Mouse (Mus musculus) forebrain, embryonic 10.5 days (tissue): ENCODE measurements at regions not wholly inside any gene's neighbourhood (a gene's known extent, or its start where the extent isn't known, plus 50 kb on each side); places are given as distances from the start of the nearest gene placed in this dataset.

Experiments
- DNase-seq: peaks from one replicate; pipeline ENCODE4 v3.0.0-alpha.2; 2017; ENCODE audit warnings: low spot score; ENCODE audit errors: extremely low spot score
- H3K27ac ChIP-seq: fragments of 300-500 bp; sonication (generic); 2 replicates; pipeline ENCODE4 v1.5.1; 2016; ENCODE audit warnings: mild to moderate bottlenecking
- H3K27me3 ChIP-seq: fragments of 300-500 bp; sonication (generic); 2 replicates; pipeline ENCODE4 v1.6.1; 2016; ENCODE audit warnings: mild to moderate bottlenecking; ENCODE audit not compliant: poor library complexity, severe bottlenecking
- H3K36me3 ChIP-seq: fragments of 300-500 bp; sonication (generic); replicated peaks from 2 replicates; pipeline ENCODE4 v1.6.1; 2016; ENCODE audit warnings: mild to moderate bottlenecking, moderate library complexity
- H3K4me1 ChIP-seq: fragments of 300-500 bp; sonication (generic); 2 replicates; pipeline ENCODE4 v1.6.1; 2016
- H3K4me3 ChIP-seq: fragments of 300-500 bp; sonication (generic); 2 replicates; pipeline ENCODE4 v1.5.1; 2016; ENCODE audit warnings: mild to moderate bottlenecking, moderate library complexity
- H3K9me3 ChIP-seq: fragments of 300-500 bp; sonication (generic); 2 replicates; pipeline ENCODE4 v1.6.1; 2016; ENCODE audit warnings: mild to moderate bottlenecking, moderate library complexity
- WGBS: fragments of 180-500 bp; shearing (Covaris S2); methylation state at CpG from one replicate; pipeline ENCODE4 v1.1.7; 2016; 5-methylcytosine and 5-hydroxymethylcytosine counted together

- Histone ChIP-seq H3K9me3 (peaks cover 6% of the 10 kb centered on the region), H3K36me3 (no peaks in the 10 kb centered on the region), H3K4me1 (peaks cover 32% of the 10 kb centered on the region), H3K27me3 (peaks cover 74% of the 10 kb centered on the region), H3K4me3 (peak overlapping the region; percentile 24; the same call in 1 of the 2 replicates), H3K27ac (peak overlapping the region; percentile 79)
- 44% methylated on average over 4 of the region's 4 CpGs for WGBS
- DNase-seq, result peak; percentile 37
Measured at GRCm38 (mm10) chr1:41166787-41167420, 361.5 kb downstream of the Tmem182 start.

GRCm38 (mm10) chr1:41186991-41187390, 381.6 kb downstream of the Tmem182 start:
- DNase-seq, result no peak
- Histone ChIP-seq H3K36me3 (no peaks in the 10 kb centered on the region), H3K27ac (no peak overlapping the region), H3K4me3 (no peak overlapping the region), H3K9me3 (no peaks in the 10 kb centered on the region), H3K27me3 (peaks cover 61% of the 10 kb centered on the region), H3K4me1 (peaks cover 13% of the 10 kb centered on the region)
- WGBS, result 93% methylated on average over 6 of the region's 6 CpGs

- no peak for DNase-seq
- 89% methylated on average over 2 of the region's 2 CpGs for WGBS
- Histone ChIP-seq H3K4me3 (no peak overlapping the region), H3K9me3 (no peaks in the 10 kb centered on the region), H3K36me3 (no peaks in the 10 kb centered on the region), H3K4me1 (no peaks in the 10 kb centered on the region), H3K27ac (no peak overlapping the region), H3K27me3 (no peaks in the 10 kb centered on the region)
Measured at GRCm38 (mm10) chr1:41212876-41213275, 407.5 kb downstream of the Tmem182 start.

GRCm38 (mm10) chr1:41225851-41226250, 420.4 kb downstream of the Tmem182 start:
- no peaks in the 10 kb centered on the region for H3K4me1 ChIP-seq
- no peaks in the 10 kb centered on the region for H3K27me3 ChIP-seq
- WGBS, result 98% methylated on average over 1 of the region's 1 CpGs
- no peak overlapping the region for H3K27ac ChIP-seq
- H3K4me3 ChIP-seq, result no peak overlapping the region
- H3K9me3 ChIP-seq, result no peaks in the 10 kb centered on the region
- H3K36me3 ChIP-seq, result no peaks in the 10 kb centered on the region
- DNase-seq, result no peak

- H3K36me3 ChIP-seq, result no peaks in the 10 kb centered on the region
- no peak for DNase-seq
- 93% methylated on average over 7 of the region's 7 CpGs for WGBS
- H3K27me3 ChIP-seq, result no peaks in the 10 kb centered on the region
- H3K27ac ChIP-seq, result no peak overlapping the region
- no peak overlapping the region for H3K4me3 ChIP-seq
- H3K9me3 ChIP-seq, result no peaks in the 10 kb centered on the region
- no peaks in the 10 kb centered on the region for H3K4me1 ChIP-seq
Measured at GRCm38 (mm10) chr1:41235335-41235734, 429.9 kb downstream of the Tmem182 start.

- no peaks in the 10 kb centered on the region for H3K27me3 ChIP-seq
- DNase-seq, result no peak
- WGBS, result 81% methylated on average over 6 of the region's 6 CpGs
- H3K4me1 ChIP-seq, result no peaks in the 10 kb centered on the region; the same call in 1 of the 2 replicates
- H3K36me3 ChIP-seq, result no peaks in the 10 kb centered on the region
- H3K9me3 ChIP-seq, result no peaks in the 10 kb centered on the region
- no peak overlapping the region for H3K4me3 ChIP-seq
- no peak overlapping the region for H3K27ac ChIP-seq
Measured at GRCm38 (mm10) chr1:41243000-41243399, 437.6 kb downstream of the Tmem182 start.

GRCm38 (mm10) chr1:41244627-41245026, 439.2 kb downstream of the Tmem182 start:
- H3K36me3 ChIP-seq, result no peaks in the 10 kb centered on the region
- no peaks in the 10 kb centered on the region for H3K9me3 ChIP-seq
- no peaks in the 10 kb centered on the region; the same call in 1 of the 2 replicates for H3K4me1 ChIP-seq
- H3K4me3 ChIP-seq, result no peak overlapping the region
- H3K27ac ChIP-seq, result no peak overlapping the region
- H3K27me3 ChIP-seq, result no peaks in the 10 kb centered on the region
- no peak for DNase-seq
- 96% methylated on average over 12 of the region's 12 CpGs for WGBS

GRCm38 (mm10) chr1:41264214-41264613, 458.8 kb downstream of the Tmem182 start:
- Histone ChIP-seq H3K36me3 (no peaks in the 10 kb centered on the region), H3K4me1 (peaks cover 4% of the 10 kb centered on the region; the same call in 1 of the 2 replicates), H3K27ac (no peak overlapping the region), H3K4me3 (no peak overlapping the region), H3K27me3 (no peaks in the 10 kb centered on the region; the same call in 1 of the 2 replicates), H3K9me3 (no peaks in the 10 kb centered on the region)
- no peak for DNase-seq
- 34% methylated on average over 10 of the region's 10 CpGs for WGBS

GRCm38 (mm10) chr1:41271111-41271730, 465.8 kb downstream of the Tmem182 start:
- peak; percentile 36 for DNase-seq
- WGBS, result 25% methylated on average over 4 of the region's 4 CpGs
- no peaks in the 10 kb centered on the region for H3K9me3 ChIP-seq

GRCm38 (mm10) chr1:41274573-41275270, 469.3 kb downstream of the Tmem182 start:
- 3% methylated on average over 10 of the region's 10 CpGs for WGBS
- H3K27ac ChIP-seq, result peak overlapping the region; percentile 87
- peak overlapping the region; percentile 41 for H3K4me3 ChIP-seq
- peaks cover 78% of the 10 kb centered on the region for H3K4me1 ChIP-seq
- peaks cover 19% of the 10 kb centered on the region for H3K27me3 ChIP-seq
- no peaks in the 10 kb centered on the region for H3K9me3 ChIP-seq
- DNase-seq, result peak; percentile 57
- H3K36me3 ChIP-seq, result no peaks in the 10 kb centered on the region

More at GRCm38 (mm10) chr1:41271111-41271730, 465.8 kb downstream of the Tmem182 start:
- H3K27me3 ChIP-seq, result peaks cover 10% of the 10 kb centered on the region
- H3K36me3 ChIP-seq, result no peaks in the 10 kb centered on the region
- peaks cover 69% of the 10 kb centered on the region for H3K4me1 ChIP-seq
- no peak overlapping the region for H3K4me3 ChIP-seq
- H3K27ac ChIP-seq, result peak overlapping the region; percentile 72

- Histone ChIP-seq H3K9me3 (0 out of 2 replicates have a peak, but pooled peaks cover 4% of the 10 kb centered on the region), H3K36me3 (no peaks in the 10 kb centered on the region), H3K27me3 (peaks cover 19% of the 10 kb centered on the region), H3K4me3 (peak overlapping the region; percentile 41), H3K27ac (peak overlapping the region; percentile 87), H3K4me1 (peaks cover 73% of the 10 kb centered on the region)
- 0% methylated on average over 8 of the region's 8 CpGs for WGBS
- peak; percentile 64 for DNase-seq
Measured at GRCm38 (mm10) chr1:41275271-41275624, 469.8 kb downstream of the Tmem182 start.

- H3K4me3 ChIP-seq, result peak overlapping the region; percentile 41
- 13% methylated on average over 6 of the region's 6 CpGs for WGBS
- 0 out of 2 replicates have a peak, but pooled peaks cover 4% of the 10 kb centered on the region for H3K9me3 ChIP-seq
- peak overlapping the region; percentile 87 for H3K27ac ChIP-seq
- H3K36me3 ChIP-seq, result no peaks in the 10 kb centered on the region
- peaks cover 69% of the 10 kb centered on the region for H3K4me1 ChIP-seq
- H3K27me3 ChIP-seq, result peaks cover 19% of the 10 kb centered on the region
- no peak for DNase-seq
Measured at GRCm38 (mm10) chr1:41275642-41276041, 470.2 kb downstream of the Tmem182 start.

GRCm38 (mm10) chr1:41276303-41276702, 470.9 kb downstream of the Tmem182 start:
- 39% methylated on average over 6 of the region's 6 CpGs for WGBS
- H3K4me3 ChIP-seq, result no peak overlapping the region
- no peak for DNase-seq

More at GRCm38 (mm10) chr1:41276303-41276702, 470.9 kb downstream of the Tmem182 start:
- Histone ChIP-seq H3K27me3 (peaks cover 19% of the 10 kb centered on the region), H3K36me3 (no peaks in the 10 kb centered on the region), H3K9me3 (0 out of 2 replicates have a peak, but pooled peaks cover 4% of the 10 kb centered on the region), H3K27ac (peak overlapping the region; percentile 68; the same call in 1 of the 2 replicates), H3K4me1 (peaks cover 62% of the 10 kb centered on the region)
